In genomic region chr11:83291375-83292250, GRCm38 (mm10) we compare ENCODE assay signal across 7 mouse cellular contexts. TPM values are rescaled to one million over a fixed set of nuclear protein-coding genes. Genes with fewer than 3 reads are reported as not detected.
DNase-seq lines count a peak whose midpoint lies in the region; ATAC-seq and TF ChIP-seq lines count a peak whose summit lies in the region.

No protein-coding gene starts in this region.

- ATAC-seq in intestine, postnatal 0 days, result peak; percentile 98
- peak; percentile 99 for ATAC-seq in midbrain, embryonic 12.5 days (ENCODE audit: low FRiP score, low read depth)

- peak overlapping the region; percentile 48 for H3K9ac ChIP-seq in intestine, postnatal 0 days (ENCODE audit: low read depth, low read length)
- H3K9ac ChIP-seq in midbrain, embryonic 12.5 days (replicated peaks), result peak overlapping the region; percentile 76

- H3K36me3 ChIP-seq in intestine, postnatal 0 days (ENCODE audit: control insufficient read depth, insufficient read depth), result peaks cover 8% of the 10 kb centered on the region
- peaks cover 14% of the 10 kb centered on the region for H3K36me3 ChIP-seq in midbrain, embryonic 12.5 days
- peaks cover 10% of the 10 kb centered on the region for H3K36me3 ChIP-seq in small intestine, adult 2 months (ENCODE audit: control insufficient read depth, insufficient read depth, low read length)

- DNase-seq in adrenal gland, adult 2 months, result peak; percentile 97
- peak; percentile 88 for DNase-seq in embryo, embryonic 11.5 days (ENCODE audit: low read depth, low spot score)
- DNase-seq in gastrocnemius, postnatal 36 days, result peak; percentile 85 to 93
- DNase-seq in left cerebral cortex, postnatal 4 days, result peak; percentile 95

- TF ChIP-seq POLR2A in small intestine, adult 2 months (IDR thresholded peaks at IDR 0.05; ENCODE audit: low read depth, low read length), result peak; percentile 82

- peak overlapping the region; percentile 73 for H3K4me2 ChIP-seq in intestine, postnatal 0 days (replicated peaks; ENCODE audit: low read depth)
- H3K4me2 ChIP-seq in midbrain, embryonic 12.5 days (replicated peaks), result peak overlapping the region; percentile 74

- no peak for TF ChIP-seq CTCF in intestine, postnatal 0 days (IDR thresholded peaks at IDR 0.05; ENCODE audit: low read depth)
- TF ChIP-seq CTCF in small intestine, adult 2 months (IDR thresholded peaks at IDR 0.05; ENCODE audit: extremely low read depth, insufficient read length, insufficient replicate concordance, low read depth, low read length), result no peak

- H3K9me3 ChIP-seq in intestine, postnatal 0 days (ENCODE audit: control insufficient read depth), result no peaks in the 10 kb centered on the region
- H3K9me3 ChIP-seq in midbrain, embryonic 12.5 days, result no peaks in the 10 kb centered on the region

- H3K4me1 ChIP-seq in intestine, postnatal 0 days (replicated peaks; ENCODE audit: control insufficient read depth, insufficient read depth, low read length), result no peaks in the 10 kb centered on the region; the same call in 1 of the 2 replicates
- peaks cover 22% of the 10 kb centered on the region for H3K4me1 ChIP-seq in midbrain, embryonic 12.5 days
- no peaks in the 10 kb centered on the region for H3K4me1 ChIP-seq in small intestine, adult 2 months (ENCODE audit: control insufficient read depth, insufficient read depth, insufficient read length, low read length)

- H3K4me3 ChIP-seq in intestine, postnatal 0 days (ENCODE audit: low read depth, low read length), result peak overlapping the region; percentile 57
- peak overlapping the region; percentile 68 for H3K4me3 ChIP-seq in midbrain, embryonic 12.5 days
- peak overlapping the region; percentile 89 for H3K4me3 ChIP-seq in small intestine, adult 2 months (ENCODE audit: low read depth, low read length)

- under 1% methylated on average over 38 of the region's 38 CpGs for WGBS in intestine, postnatal 0 days
- WGBS in midbrain, embryonic 12.5 days, result under 1% methylated on average over 38 of the region's 38 CpGs
- 0% methylated on average over 38 of the region's 38 CpGs for WGBS in small intestine, adult 2 months

- no peaks in the 10 kb centered on the region for H3K27me3 ChIP-seq in intestine, postnatal 0 days (replicated peaks; ENCODE audit: control insufficient read depth, insufficient read depth, low read length)
- H3K27me3 ChIP-seq in midbrain, embryonic 12.5 days, result no peaks in the 10 kb centered on the region
- no peaks in the 10 kb centered on the region for H3K27me3 ChIP-seq in small intestine, adult 2 months (ENCODE audit: control insufficient read depth, insufficient read depth, low read length)

- intact Hi-C loops in gastrocnemius, postnatal 36 days (cut with DNase I), result no loop called here
- intact Hi-C loops in left cerebral cortex, postnatal 4 days (cut with DNase I), result no loop called here

- H3K27ac ChIP-seq in intestine, postnatal 0 days (ENCODE audit: low read depth, low read length), result 0 out of 2 replicates have a peak overlapping the region, but pooled peaks have one; percentile 1
- H3K27ac ChIP-seq in midbrain, embryonic 12.5 days (replicated peaks), result peak overlapping the region; percentile 78
- peak overlapping the region; percentile 42; the same call in 1 of the 2 replicates for H3K27ac ChIP-seq in small intestine, adult 2 months (ENCODE audit: insufficient read depth, low read depth, low read length)

RNA-seq across cellular contexts. Expression of gene Slfn14, which starts 5.1 kb away (rescaled TPM):
- not detected for total RNA-seq in adrenal gland, adult 2 months (2021)
- polyA plus RNA-seq in adrenal gland, adult 2 months (2012; rRNA removed), result not detected in 2 replicates
- total RNA-seq in gastrocnemius, postnatal 36 days (2021), result not detected
- not detected in 2 replicates for polyA plus RNA-seq in intestine, postnatal 0 days (2015; fragmentation: Nextera tagmentation; extraction: Ambion mirVana)
- total RNA-seq in left cerebral cortex, postnatal 4 days (2021), result not detected
- 0.55 and 0.83 TPM in 2 replicates for polyA plus RNA-seq in midbrain, embryonic 12.5 days (2016; fragmentation: Nextera tagmentation; extraction: Ambion mirVana)
- not detected in 2 replicates for polyA plus RNA-seq in small intestine, adult 2 months (2012; rRNA removed)

RNA-seq across cellular contexts. Expression of gene Ap2b1, which starts 7.2 kb away (rescaled TPM):
- total RNA-seq in adrenal gland, adult 2 months (2021), result 100 to 1,000 TPM; 101 to 104 TPM
- 17.7 and 24.0 TPM in 2 replicates for polyA plus RNA-seq in adrenal gland, adult 2 months (2012; rRNA removed)
- total RNA-seq in gastrocnemius, postnatal 36 days (2021), result 10 to 100 TPM; 26.1 to 27.3 TPM
- 20.4 and 20.7 TPM in 2 replicates for polyA plus RNA-seq in intestine, postnatal 0 days (2015; fragmentation: Nextera tagmentation; extraction: Ambion mirVana)
- 100 to 1,000 TPM; 283 to 311 TPM for total RNA-seq in left cerebral cortex, postnatal 4 days (2021)
- polyA plus RNA-seq in midbrain, embryonic 12.5 days (2016; fragmentation: Nextera tagmentation; extraction: Ambion mirVana), result 107 and 109 TPM in 2 replicates
- 11.3 and 27.1 TPM in 2 replicates for polyA plus RNA-seq in small intestine, adult 2 months (2012; rRNA removed)

RNA-seq across cellular contexts. Expression of gene Pex12, which starts 10.8 kb away (rescaled TPM):
- total RNA-seq in adrenal gland, adult 2 months (2021), result 10 to 100 TPM; 18.4 to 21.4 TPM
- polyA plus RNA-seq in adrenal gland, adult 2 months (2012; rRNA removed), result 12.3 and 12.5 TPM in 2 replicates
- total RNA-seq in gastrocnemius, postnatal 36 days (2021), result 1 to 10 TPM; 7.3 to 8.2 TPM
- 8.6 and 9.3 TPM in 2 replicates for polyA plus RNA-seq in intestine, postnatal 0 days (2015; fragmentation: Nextera tagmentation; extraction: Ambion mirVana)
- total RNA-seq in left cerebral cortex, postnatal 4 days (2021), result 10 to 100 TPM; 12.1 to 17.5 TPM
- polyA plus RNA-seq in midbrain, embryonic 12.5 days (2016; fragmentation: Nextera tagmentation; extraction: Ambion mirVana), result 19.7 and 20.1 TPM in 2 replicates
- polyA plus RNA-seq in small intestine, adult 2 months (2012; rRNA removed), result 2.0 and 3.8 TPM in 2 replicates

Comparison
In these comparisons a context has a peak if more than half of its experiments do, and no peak if none do; other contexts are left out.
1. Peak in every context shown above with its lines: DNase-seq, ATAC-seq, H3K4me3 ChIP-seq and H3K27ac ChIP-seq.
2. H3K27ac ChIP-seq: peak in every context shown above with its lines; median percentile 78 in midbrain, embryonic 12.5 days; 42 in small intestine, adult 2 months; 1 in intestine, postnatal 0 days.